Mouse (Mus musculus): ENCODE data around the gene Fcgr3.
A peak's percentile ranks its signal among the peaks of the same experiment; 100 is the strongest.
"Not testable (repeated sequence)": the region's sequence is repeated elsewhere in the genome, so short reads cannot be mapped to it uniquely, and the experiment has no call there.

The Fcgr3 gene

GRCm38 (mm10) chr1:171064491-171065242 lies at the start of gene Fcgr3:
TSS of gene Fcgr3 (minus strand) at chr1:171064935.
- peak; percentile 97 for DNase-seq (ENCODE audit: low spot score)

GRCm38 (mm10) chr1:171113873-171114299 lies 49.2 kb upstream of the Fcgr3 start, which contains the start of gene Cfap126:
TSS of gene Cfap126 (plus strand) at chr1:171113918.
- peak; percentile 47 for DNase-seq (ENCODE audit: low spot score)

- DNase-seq (ENCODE audit: low spot score), result no peak
Observed at GRCm38 (mm10) chr1:171112986-171113385, 48.3 kb upstream of the Fcgr3 start.

GRCm38 (mm10) chr1:171111781-171112575 lies 47.2 kb upstream of the Fcgr3 start:
- peak; percentile 45 for DNase-seq (ENCODE audit: low spot score)

- peak; percentile 87 for DNase-seq (ENCODE audit: low spot score)
Observed at GRCm38 (mm10) chr1:171111020-171111780, 46.5 kb upstream of the Fcgr3 start.

- peak; percentile 35 for DNase-seq (ENCODE audit: low spot score)
Observed at GRCm38 (mm10) chr1:171110659-171111019, 45.9 kb upstream of the Fcgr3 start.

- no peak for DNase-seq (ENCODE audit: low spot score)
Observed at GRCm38 (mm10) chr1:171109620-171110019, 44.9 kb upstream of the Fcgr3 start.

GRCm38 (mm10) chr1:171105226-171105625 lies 40.5 kb upstream of the Fcgr3 start:
- no peak for DNase-seq (ENCODE audit: low spot score)

- no peak for DNase-seq (ENCODE audit: low spot score)
Observed at GRCm38 (mm10) chr1:171103179-171103840, 38.6 kb upstream of the Fcgr3 start.

GRCm38 (mm10) chr1:171102547-171103177 lies 37.9 kb upstream of the Fcgr3 start:
- DNase-seq (ENCODE audit: low spot score), result peak; percentile 84

GRCm38 (mm10) chr1:171101733-171102546 lies 37.2 kb upstream of the Fcgr3 start:
- DNase-seq (ENCODE audit: low spot score), result peak; percentile 89

- DNase-seq (ENCODE audit: low spot score), result no peak
Observed at GRCm38 (mm10) chr1:171101033-171101432, 36.3 kb upstream of the Fcgr3 start.

GRCm38 (mm10) chr1:171097612-171098011 lies 32.9 kb upstream of the Fcgr3 start:
- DNase-seq (ENCODE audit: low spot score), result no peak

- no peak for DNase-seq (ENCODE audit: low spot score)
Observed at GRCm38 (mm10) chr1:171097136-171097535, 32.4 kb upstream of the Fcgr3 start.

- DNase-seq (ENCODE audit: low spot score), result no peak
Observed at GRCm38 (mm10) chr1:171096110-171096964, 31.6 kb upstream of the Fcgr3 start.

GRCm38 (mm10) chr1:171094424-171094823 lies 29.7 kb upstream of the Fcgr3 start:
- no peak for DNase-seq (ENCODE audit: low spot score)

GRCm38 (mm10) chr1:171090761-171091160 lies 26.0 kb upstream of the Fcgr3 start:
- DNase-seq (ENCODE audit: low spot score), result no peak

- DNase-seq (ENCODE audit: low spot score), result no peak
Observed at GRCm38 (mm10) chr1:171089891-171090290, 25.2 kb upstream of the Fcgr3 start.

- not testable (repeated sequence) for DNase-seq (ENCODE audit: low spot score)
Observed at GRCm38 (mm10) chr1:171088237-171088869, 23.6 kb upstream of the Fcgr3 start.
